Mouse (Mus musculus) bone marrow macrophage, adult 2 months (primary cell): ENCODE results near the gene Tmem102.

Experiments
- CTCF ChIP-seq: IDR thresholded peaks from 2 replicates; pipeline ENCODE4 v1.5.1; 2012; ENCODE audit warnings: low read depth, mild to moderate bottlenecking, low read length, moderate library complexity
- POLR2A ChIP-seq: IDR thresholded peaks from 2 replicates; pipeline ENCODE4 v1.6.1; 2012; ENCODE audit warnings: mild to moderate bottlenecking, low read depth, low read length, borderline replicate concordance

GRCm38 (mm10) chr11:69818365-69818764, 12.9 kb upstream of the Tmem102 start, which contains the start of gene Spem2:
- TF ChIP-seq CTCF, result no peak
- TF ChIP-seq POLR2A, result no peak
